Mouse (Mus musculus): Measurements from ENCODE around the gene Timm22. TPM values are rescaled to one million over a fixed set of nuclear protein-coding genes. Genes with fewer than 3 reads are reported as not detected.

Timm22 gene
- polyA plus RNA-seq, 1 experiment from 2014 or later: 96.2 TPM

- H3K9ac ChIP-seq (ENCODE audit: low read length): peak overlapping the region; percentile 93; the same call in 1 of the 2 replicates
- H3K9me3 ChIP-seq (ENCODE audit: control insufficient read depth, low read length): no peaks in the 10 kb centered on the region
- peak overlapping the region; percentile 79 for H3K4me2 ChIP-seq (ENCODE audit: low read length)
- H3K36me3 ChIP-seq (ENCODE audit: control insufficient read depth, insufficient read depth, low read length): no peaks in the 10 kb centered on the region
- peak overlapping the region in 1 of 2 experiments; percentile 94; a peak in 3 of 4 replicates for H3K4me3 ChIP-seq (ENCODE audit: control insufficient read depth in 1 of 2, insufficient read depth in 1 of 2, low read depth in 1 of 2, low read length in 2 of 2)
- H3K27me3 ChIP-seq (ENCODE audit: control insufficient read depth, insufficient read depth, low read length): no peaks in the 10 kb centered on the region; the same call in 1 of the 2 replicates
- peaks cover 0 to 8% of the 10 kb centered on the region in 2 experiments; a peak in 1 of 4 replicates for H3K4me1 ChIP-seq (ENCODE audit: control insufficient read depth in 2 of 2, insufficient read depth in 2 of 2, low read length in 2 of 2)
- 3% methylated on average over 11 of the region's 11 CpGs for WGBS
- peak; percentile 32; the same call in 1 of the 2 replicates for ATAC-seq (ENCODE audit: insufficient number of reproducible peaks, insufficient read depth, low FRiP score, low read depth)
- peak overlapping the region; percentile 49 to 89 for H3K27ac ChIP-seq (replicated peaks in 1 of 2; ENCODE audit: control insufficient read depth in 1 of 2, insufficient read depth in 1 of 2, low read depth in 2 of 2, low read length in 2 of 2)
Measured at GRCm38 (mm10) chr11:76399587-76400330, 7.0 kb upstream of the Timm22 start.

GRCm38 (mm10) chr11:76401398-76401797 lies 5.4 kb upstream of the Timm22 start:
- ATAC-seq (ENCODE audit: insufficient number of reproducible peaks, insufficient read depth, low FRiP score, low read depth): no peak
- no peaks in the 10 kb centered on the region; the same call in 1 of the 2 replicates for H3K27me3 ChIP-seq (ENCODE audit: control insufficient read depth, insufficient read depth, low read length)
- no peaks in the 10 kb centered on the region for H3K9me3 ChIP-seq (ENCODE audit: control insufficient read depth, low read length)
- H3K4me3 ChIP-seq (ENCODE audit: control insufficient read depth in 1 of 2, insufficient read depth in 1 of 2, low read depth in 1 of 2, low read length in 2 of 2): no peak overlapping the region
- H3K9ac ChIP-seq (ENCODE audit: low read length): no peak overlapping the region
- no peak overlapping the region for H3K4me2 ChIP-seq (ENCODE audit: low read length)
- H3K4me1 ChIP-seq (ENCODE audit: control insufficient read depth in 2 of 2, insufficient read depth in 2 of 2, low read length in 2 of 2): peaks cover 0 to 8% of the 10 kb centered on the region in 2 experiments; a peak in 1 of 4 replicates
- no peak overlapping the region for H3K27ac ChIP-seq (replicated peaks in 1 of 2; ENCODE audit: control insufficient read depth in 1 of 2, insufficient read depth in 1 of 2, low read depth in 2 of 2, low read length in 2 of 2)
- H3K36me3 ChIP-seq (ENCODE audit: control insufficient read depth, insufficient read depth, low read length): no peaks in the 10 kb centered on the region
- WGBS: 76% methylated on average over 10 of the region's 10 CpGs

- Histone ChIP-seq H3K4me3 (ENCODE audit: control insufficient read depth in 1 of 2, insufficient read depth in 1 of 2, low read depth in 1 of 2, low read length in 2 of 2) (no peak overlapping the region), H3K9ac (ENCODE audit: low read length) (no peak overlapping the region), H3K27ac (replicated peaks in 1 of 2; ENCODE audit: control insufficient read depth in 1 of 2, insufficient read depth in 1 of 2, low read depth in 2 of 2, low read length in 2 of 2) (no peak overlapping the region), H3K27me3 (ENCODE audit: control insufficient read depth, insufficient read depth, low read length) (no peaks in the 10 kb centered on the region; the same call in 1 of the 2 replicates), H3K4me1 (ENCODE audit: control insufficient read depth in 2 of 2, insufficient read depth in 2 of 2, low read length in 2 of 2) (peaks cover 0 to 10% of the 10 kb centered on the region in 2 experiments; a peak in 1 of 4 replicates), H3K36me3 (ENCODE audit: control insufficient read depth, insufficient read depth, low read length) (peaks cover 12% of the 10 kb centered on the region; the same call in 1 of the 2 replicates), H3K4me2 (ENCODE audit: low read length) (no peak overlapping the region), H3K9me3 (ENCODE audit: control insufficient read depth, low read length) (no peaks in the 10 kb centered on the region)
- ATAC-seq (ENCODE audit: insufficient number of reproducible peaks, insufficient read depth, low FRiP score, low read depth): no peak
- 57% methylated on average over 4 of the region's 4 CpGs for WGBS
Measured at GRCm38 (mm10) chr11:76405113-76405512, 1.6 kb upstream of the Timm22 start.

GRCm38 (mm10) chr11:76405626-76406264 lies 1.0 kb upstream of the Timm22 start:
- Histone ChIP-seq H3K4me2 (ENCODE audit: low read length) (no peak overlapping the region), H3K4me1 (ENCODE audit: control insufficient read depth in 2 of 2, insufficient read depth in 2 of 2, low read length in 2 of 2) (peaks cover 0 to 7% of the 10 kb centered on the region in 2 experiments; a peak in 1 of 4 replicates), H3K9ac (ENCODE audit: low read length) (no peak overlapping the region), H3K27me3 (ENCODE audit: control insufficient read depth, insufficient read depth, low read length) (no peaks in the 10 kb centered on the region; the same call in 1 of the 2 replicates), H3K9me3 (ENCODE audit: control insufficient read depth, low read length) (no peaks in the 10 kb centered on the region), H3K4me3 (ENCODE audit: control insufficient read depth in 1 of 2, insufficient read depth in 1 of 2, low read depth in 1 of 2, low read length in 2 of 2) (no peak overlapping the region), H3K36me3 (ENCODE audit: control insufficient read depth, insufficient read depth, low read length) (peaks cover 14% of the 10 kb centered on the region; the same call in 1 of the 2 replicates), H3K27ac (replicated peaks in 1 of 2; ENCODE audit: control insufficient read depth in 1 of 2, insufficient read depth in 1 of 2, low read depth in 2 of 2, low read length in 2 of 2) (no peak overlapping the region)
- no peak for ATAC-seq (ENCODE audit: insufficient number of reproducible peaks, insufficient read depth, low FRiP score, low read depth)
- 70% methylated on average over 5 of the region's 5 CpGs for WGBS

GRCm38 (mm10) chr11:76410826-76411225 lies 4.1 kb downstream of the Timm22 start:
- Histone ChIP-seq H3K27ac (replicated peaks in 1 of 2; ENCODE audit: control insufficient read depth in 1 of 2, insufficient read depth in 1 of 2, low read depth in 2 of 2, low read length in 2 of 2) (no peak overlapping the region), H3K9me3 (ENCODE audit: control insufficient read depth, low read length) (no peaks in the 10 kb centered on the region), H3K36me3 (ENCODE audit: control insufficient read depth, insufficient read depth, low read length) (peaks cover 54% of the 10 kb centered on the region), H3K4me2 (ENCODE audit: low read length) (no peak overlapping the region), H3K4me1 (ENCODE audit: control insufficient read depth in 2 of 2, insufficient read depth in 2 of 2, low read length in 2 of 2) (peaks cover 0 to 7% of the 10 kb centered on the region in 2 experiments; a peak in 1 of 4 replicates), H3K9ac (ENCODE audit: low read length) (no peak overlapping the region), H3K27me3 (ENCODE audit: control insufficient read depth, insufficient read depth, low read length) (no peaks in the 10 kb centered on the region), H3K4me3 (ENCODE audit: control insufficient read depth in 1 of 2, insufficient read depth in 1 of 2, low read depth in 1 of 2, low read length in 2 of 2) (no peak overlapping the region)
- ATAC-seq (ENCODE audit: insufficient number of reproducible peaks, insufficient read depth, low FRiP score, low read depth): no peak
- 70% methylated on average over 12 of the region's 12 CpGs for WGBS

GRCm38 (mm10) chr11:76413202-76413601 lies 6.5 kb downstream of the Timm22 start:
- Histone ChIP-seq H3K27me3 (ENCODE audit: control insufficient read depth, insufficient read depth, low read length) (no peaks in the 10 kb centered on the region), H3K9me3 (ENCODE audit: control insufficient read depth, low read length) (no peaks in the 10 kb centered on the region), H3K4me3 (ENCODE audit: control insufficient read depth in 1 of 2, insufficient read depth in 1 of 2, low read depth in 1 of 2, low read length in 2 of 2) (no peak overlapping the region), H3K36me3 (ENCODE audit: control insufficient read depth, insufficient read depth, low read length) (peaks cover 77% of the 10 kb centered on the region), H3K27ac (replicated peaks in 1 of 2; ENCODE audit: control insufficient read depth in 1 of 2, insufficient read depth in 1 of 2, low read depth in 2 of 2, low read length in 2 of 2) (no peak overlapping the region), H3K9ac (ENCODE audit: low read length) (no peak overlapping the region; the same call in 1 of the 2 replicates), H3K4me1 (ENCODE audit: control insufficient read depth in 2 of 2, insufficient read depth in 2 of 2, low read length in 2 of 2) (no peaks in the 10 kb centered on the region; a peak in 1 of 4 replicates), H3K4me2 (ENCODE audit: low read length) (no peak overlapping the region)
- ATAC-seq (ENCODE audit: insufficient number of reproducible peaks, insufficient read depth, low FRiP score, low read depth): no peak
- 52% methylated on average over 4 of the region's 4 CpGs for WGBS

- Histone ChIP-seq H3K9me3 (ENCODE audit: control insufficient read depth, low read length) (no peaks in the 10 kb centered on the region), H3K4me2 (ENCODE audit: low read length) (no peak overlapping the region), H3K27ac (replicated peaks in 1 of 2; ENCODE audit: control insufficient read depth in 1 of 2, insufficient read depth in 1 of 2, low read depth in 2 of 2, low read length in 2 of 2) (no peak overlapping the region), H3K4me3 (ENCODE audit: control insufficient read depth in 1 of 2, insufficient read depth in 1 of 2, low read depth in 1 of 2, low read length in 2 of 2) (no peak overlapping the region), H3K4me1 (ENCODE audit: control insufficient read depth in 2 of 2, insufficient read depth in 2 of 2, low read length in 2 of 2) (peaks cover 0 to 4% of the 10 kb centered on the region in 2 experiments; a peak in 2 of 4 replicates), H3K27me3 (ENCODE audit: control insufficient read depth, insufficient read depth, low read length) (no peaks in the 10 kb centered on the region), H3K9ac (ENCODE audit: low read length) (no peak overlapping the region), H3K36me3 (ENCODE audit: control insufficient read depth, insufficient read depth, low read length) (peaks cover 84% of the 10 kb centered on the region)
- WGBS: 92% methylated on average over 4 of the region's 4 CpGs
- no peak for ATAC-seq (ENCODE audit: insufficient number of reproducible peaks, insufficient read depth, low FRiP score, low read depth)
Measured at GRCm38 (mm10) chr11:76415001-76415400, 8.2 kb downstream of the Timm22 start.
